Mouse (Mus musculus) ES-CJ7 (cell line): ENCODE measurements around the gene Cyp39a1.

Experiments used
- DNase-seq: peaks from one replicate; pipeline ENCODE4 v3.0.0; 2011; ENCODE audit warnings: low read depth, low spot score

The Cyp39a1 gene

GRCm38 (mm10) chr17:43758607-43759259 is 91.5 kb downstream of the Cyp39a1 start:
- peak; percentile 68 for DNase-seq

- DNase-seq = no peak
Observed at GRCm38 (mm10) chr17:43784531-43784930, 117.3 kb downstream of the Cyp39a1 start.

- no peak for DNase-seq
Observed at GRCm38 (mm10) chr17:43788222-43788621, 121.0 kb downstream of the Cyp39a1 start.

GRCm38 (mm10) chr17:43789376-43789775 is 122.2 kb downstream of the Cyp39a1 start:
- no peak for DNase-seq

- no peak for DNase-seq
Observed at GRCm38 (mm10) chr17:43791751-43792150, 124.5 kb downstream of the Cyp39a1 start.

GRCm38 (mm10) chr17:43794731-43795280 is 127.6 kb downstream of the Cyp39a1 start:
- no peak for DNase-seq
